Mouse (Mus musculus): Measurements from ENCODE around the gene Tex35. TPM values are rescaled to one million over a fixed set of nuclear protein-coding genes. Genes with fewer than 3 reads are reported as not detected.

Tex35 gene
- polyA plus RNA-seq, 1 experiment from 2014 or later, result 0.20 TPM

DNA sequence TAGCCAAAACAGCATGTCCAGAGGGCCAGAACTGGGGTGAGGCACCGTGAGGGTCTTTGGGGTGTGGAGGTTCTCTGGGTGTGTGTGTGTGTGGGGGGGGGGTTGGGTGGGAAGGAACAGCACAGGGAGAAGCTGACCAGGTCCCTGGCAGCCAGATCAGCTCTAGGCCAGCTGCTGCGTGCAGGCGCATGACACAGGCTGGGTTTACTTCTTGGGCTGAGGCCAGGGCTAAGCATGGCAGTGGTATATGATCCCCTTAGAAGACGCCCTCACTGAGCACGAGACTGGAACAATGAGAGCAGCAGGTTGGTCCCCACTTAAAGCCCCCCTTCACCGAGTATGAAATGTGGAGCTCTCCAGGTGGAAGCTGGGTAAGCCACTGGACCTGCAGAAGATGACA, 10.7 kb upstream of the Tex35 start:
- no peak overlapping the region for H3K27ac ChIP-seq (ENCODE audit: low read length)
- ATAC-seq (ENCODE audit: low FRiP score, low TSS enrichment), result no peak
- no peaks in the 10 kb centered on the region for H3K36me3 ChIP-seq (ENCODE audit: insufficient read depth, low read length)
- no peak overlapping the region for H3K9ac ChIP-seq (replicated peaks; ENCODE audit: low read length)
- no peaks in the 10 kb centered on the region for H3K9me3 ChIP-seq (ENCODE audit: low read length)
- H3K4me3 ChIP-seq (ENCODE audit: low read length), result no peak overlapping the region
- WGBS, result 70% methylated on average over 6 of the region's 6 CpGs
- no peaks in the 10 kb centered on the region for H3K4me1 ChIP-seq (ENCODE audit: insufficient read depth, low read length)
- no peak overlapping the region for H3K4me2 ChIP-seq (replicated peaks; ENCODE audit: low read depth, low read length)
- H3K27me3 ChIP-seq (ENCODE audit: insufficient read depth, low read length), result no peaks in the 10 kb centered on the region

DNA sequence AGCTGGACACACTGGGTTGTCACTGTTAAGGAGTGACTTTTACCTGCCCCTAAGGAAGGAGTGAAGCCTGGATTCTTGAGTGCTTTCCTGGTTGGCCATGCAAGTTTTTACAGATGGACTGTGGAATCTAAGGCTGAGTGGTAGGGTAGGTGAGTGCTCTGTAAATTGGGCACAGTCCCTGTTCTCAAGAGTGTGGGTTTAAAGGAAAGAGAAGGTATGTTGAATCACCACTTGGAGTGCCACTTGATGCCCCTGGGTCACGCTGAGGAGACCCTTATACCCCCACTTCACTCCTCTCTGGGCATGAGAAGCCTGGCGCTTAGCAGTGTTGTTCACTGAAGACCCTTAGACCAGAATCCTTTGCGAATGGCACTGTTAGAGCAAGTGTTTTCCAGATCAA, 9.0 kb upstream of the Tex35 start:
- H3K4me1 ChIP-seq (ENCODE audit: insufficient read depth, low read length), result no peaks in the 10 kb centered on the region
- ATAC-seq (ENCODE audit: low FRiP score, low TSS enrichment), result no peak
- H3K27ac ChIP-seq (ENCODE audit: low read length), result no peak overlapping the region
- no peaks in the 10 kb centered on the region for H3K36me3 ChIP-seq (ENCODE audit: insufficient read depth, low read length)
- no peaks in the 10 kb centered on the region for H3K9me3 ChIP-seq (ENCODE audit: low read length)
- H3K4me3 ChIP-seq (ENCODE audit: low read length), result no peak overlapping the region
- no peak overlapping the region for H3K4me2 ChIP-seq (replicated peaks; ENCODE audit: low read depth, low read length)
- H3K9ac ChIP-seq (replicated peaks; ENCODE audit: low read length), result no peak overlapping the region
- no peaks in the 10 kb centered on the region for H3K27me3 ChIP-seq (ENCODE audit: insufficient read depth, low read length)
- 85% methylated on average over 3 of the region's 3 CpGs for WGBS

DNA sequence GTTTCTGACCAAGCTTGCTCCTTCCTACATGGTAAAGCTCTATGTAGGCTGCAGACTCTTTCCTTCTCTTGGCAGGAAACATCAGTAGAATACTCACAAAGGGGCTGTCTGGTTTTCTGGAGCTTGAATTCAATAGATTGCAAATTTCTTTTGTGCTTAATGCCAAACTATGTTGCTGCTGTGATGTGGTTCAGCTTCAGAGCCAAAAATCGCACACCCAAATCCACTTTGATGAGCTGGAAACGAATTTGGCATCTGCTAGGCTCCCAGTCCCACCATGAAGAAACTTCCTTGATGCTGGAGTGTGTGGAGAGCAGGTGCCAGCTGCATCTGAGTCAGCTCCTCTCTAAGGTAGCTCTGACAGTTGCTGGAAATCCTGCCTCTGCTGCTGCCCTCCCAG, 6.0 kb upstream of the Tex35 start:
- no peak overlapping the region for H3K4me3 ChIP-seq (ENCODE audit: low read length)
- no peaks in the 10 kb centered on the region for H3K27me3 ChIP-seq (ENCODE audit: insufficient read depth, low read length)
- no peak overlapping the region for H3K9ac ChIP-seq (replicated peaks; ENCODE audit: low read length)
- H3K4me1 ChIP-seq (ENCODE audit: insufficient read depth, low read length), result no peaks in the 10 kb centered on the region
- no peak for ATAC-seq (ENCODE audit: low FRiP score, low TSS enrichment)
- H3K9me3 ChIP-seq (ENCODE audit: low read length), result no peaks in the 10 kb centered on the region
- H3K27ac ChIP-seq (ENCODE audit: low read length), result no peak overlapping the region
- H3K36me3 ChIP-seq (ENCODE audit: insufficient read depth, low read length), result no peaks in the 10 kb centered on the region
- H3K4me2 ChIP-seq (replicated peaks; ENCODE audit: low read depth, low read length), result no peak overlapping the region
- WGBS, result 90% methylated on average over 2 of the region's 2 CpGs

DNA sequence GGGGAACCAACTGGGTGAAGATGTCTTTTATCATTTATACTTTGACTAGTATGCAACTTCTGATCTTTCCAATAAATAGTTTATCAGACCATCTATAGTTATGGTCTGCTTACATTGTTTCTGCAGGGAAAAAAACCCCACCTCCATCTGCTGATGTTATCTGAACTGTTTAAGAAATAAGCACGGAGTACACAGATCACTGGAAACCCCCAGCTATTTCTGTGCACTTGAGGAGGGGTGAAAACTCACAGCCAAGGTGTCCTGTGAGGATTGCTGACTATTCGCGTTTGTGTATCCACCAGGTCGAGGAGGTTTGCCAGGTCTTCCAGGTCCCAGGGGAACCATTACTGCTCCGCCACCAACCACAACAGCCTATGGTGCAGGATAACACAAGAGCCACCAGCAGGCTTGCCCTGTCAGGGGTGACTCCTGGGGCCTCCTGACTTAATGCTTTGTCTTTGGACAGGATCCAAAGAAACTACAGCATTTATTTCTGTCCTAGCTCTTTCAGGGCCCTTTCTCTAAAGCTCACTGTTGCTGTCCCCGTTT, 1.9 kb upstream of the Tex35 start:
- 54% methylated on average over 6 of the region's 6 CpGs for WGBS
- Histone ChIP-seq H3K9ac (replicated peaks; ENCODE audit: low read length) (no peak overlapping the region), H3K27ac (ENCODE audit: low read length) (no peak overlapping the region), H3K4me1 (ENCODE audit: insufficient read depth, low read length) (no peaks in the 10 kb centered on the region), H3K27me3 (ENCODE audit: insufficient read depth, low read length) (no peaks in the 10 kb centered on the region), H3K9me3 (ENCODE audit: low read length) (no peaks in the 10 kb centered on the region), H3K4me3 (ENCODE audit: low read length) (no peak overlapping the region), H3K4me2 (replicated peaks; ENCODE audit: low read depth, low read length) (no peak overlapping the region), H3K36me3 (ENCODE audit: insufficient read depth, low read length) (no peaks in the 10 kb centered on the region)
- no peak for ATAC-seq (ENCODE audit: low FRiP score, low TSS enrichment)

DNA sequence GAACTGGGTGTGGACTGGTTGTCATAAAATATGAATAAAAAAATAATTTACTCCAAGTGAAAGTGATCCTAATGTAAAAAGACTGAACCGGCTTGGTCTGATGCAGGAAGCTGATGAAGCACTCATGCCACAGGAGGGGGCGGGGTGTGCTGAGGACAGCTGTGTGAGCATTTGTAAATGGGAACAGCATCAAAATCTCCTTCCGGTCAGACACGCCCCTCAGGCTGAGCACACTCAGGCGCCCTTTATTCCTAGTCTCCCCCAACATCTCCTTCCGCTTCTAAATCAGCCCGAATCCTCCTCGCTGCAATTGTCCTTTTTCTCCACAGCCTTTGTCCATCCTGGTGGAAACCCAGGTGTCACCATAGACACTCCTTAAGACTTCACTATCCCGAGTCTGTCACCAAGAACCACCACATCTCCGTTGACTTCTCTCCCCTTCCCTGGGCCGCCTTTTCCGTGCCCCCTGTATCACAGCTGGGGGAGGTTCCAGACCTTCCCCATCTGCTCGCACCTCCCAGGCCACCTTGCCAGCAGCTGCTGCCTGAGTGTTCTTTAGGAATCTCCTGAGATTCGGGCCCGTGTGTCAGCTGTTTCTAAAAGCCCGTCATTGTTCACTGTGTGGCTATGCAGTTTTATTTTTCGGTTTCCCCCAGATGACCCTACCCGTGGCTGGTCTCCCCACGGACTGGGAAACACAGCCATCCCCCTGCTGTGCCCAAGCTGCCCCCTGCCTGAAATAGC, 7.2 kb downstream of the Tex35 start:
- Histone ChIP-seq H3K36me3 (ENCODE audit: insufficient read depth, low read length) (no peaks in the 10 kb centered on the region), H3K9me3 (ENCODE audit: low read length) (no peaks in the 10 kb centered on the region), H3K27ac (ENCODE audit: low read length) (no peak overlapping the region), H3K27me3 (ENCODE audit: insufficient read depth, low read length) (no peaks in the 10 kb centered on the region), H3K4me1 (ENCODE audit: insufficient read depth, low read length) (peaks cover 9% of the 10 kb centered on the region; the same call in 1 of the 2 replicates), H3K4me2 (replicated peaks; ENCODE audit: low read depth, low read length) (peak overlapping the region; percentile 57), H3K4me3 (ENCODE audit: low read length) (peak overlapping the region; percentile 30), H3K9ac (replicated peaks; ENCODE audit: low read length) (peak overlapping the region; percentile 60)
- WGBS, result 13% methylated on average over 19 of the region's 19 CpGs
- ATAC-seq (ENCODE audit: low FRiP score, low TSS enrichment), result peak; percentile 91; the same call in 1 of the 2 replicates

DNA sequence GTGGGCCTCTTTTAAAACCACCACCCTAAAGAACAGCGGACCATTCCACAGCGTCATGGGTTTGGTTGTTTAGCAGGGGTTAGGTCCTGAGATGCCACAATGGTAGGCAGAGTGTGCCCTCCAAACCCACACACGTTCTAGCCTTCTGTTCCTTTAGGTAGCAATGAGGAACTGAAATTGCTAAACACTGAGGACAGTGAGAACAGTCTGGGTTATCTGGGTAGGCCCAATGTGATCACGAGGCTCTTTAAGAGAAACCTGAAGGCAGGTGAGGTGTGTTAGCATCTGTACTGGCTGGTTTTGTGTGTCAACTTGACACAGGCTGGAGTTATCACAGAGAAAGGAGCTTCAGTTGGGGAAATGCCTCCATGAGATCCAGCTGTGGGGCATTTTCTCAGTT, 12.9 kb downstream of the Tex35 start:
- Histone ChIP-seq H3K36me3 (ENCODE audit: insufficient read depth, low read length) (no peaks in the 10 kb centered on the region), H3K4me1 (ENCODE audit: insufficient read depth, low read length) (no peaks in the 10 kb centered on the region), H3K4me3 (ENCODE audit: low read length) (no peak overlapping the region), H3K9ac (replicated peaks; ENCODE audit: low read length) (no peak overlapping the region), H3K4me2 (replicated peaks; ENCODE audit: low read depth, low read length) (no peak overlapping the region), H3K27ac (ENCODE audit: low read length) (no peak overlapping the region), H3K27me3 (ENCODE audit: insufficient read depth, low read length) (no peaks in the 10 kb centered on the region), H3K9me3 (ENCODE audit: low read length) (no peaks in the 10 kb centered on the region)
- WGBS, result 85% methylated on average over 4 of the region's 4 CpGs
- no peak for ATAC-seq (ENCODE audit: low FRiP score, low TSS enrichment)

DNA sequence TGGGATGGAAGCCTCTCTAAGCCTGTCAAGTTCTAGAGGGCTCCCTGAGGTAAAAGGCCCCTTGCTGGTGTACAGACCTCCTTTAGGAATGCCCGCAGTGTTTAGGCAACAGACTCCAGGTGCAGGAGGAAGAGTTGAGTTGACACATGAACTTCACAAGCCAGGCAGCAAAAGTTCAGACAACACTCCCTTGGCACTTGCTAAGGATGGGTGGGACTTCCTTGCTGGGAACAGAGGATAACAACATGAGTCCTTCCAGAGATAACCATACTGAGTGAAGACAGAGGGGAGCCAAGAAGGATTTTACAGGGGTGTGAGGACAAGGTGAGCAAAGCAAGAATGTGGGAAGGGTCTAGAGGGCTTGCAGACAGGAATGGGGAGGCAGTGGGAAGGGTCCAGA, 15.9 kb downstream of the Tex35 start:
- 88% methylated on average over 1 of the region's 1 CpGs for WGBS
- no peaks in the 10 kb centered on the region for H3K27me3 ChIP-seq (ENCODE audit: insufficient read depth, low read length)
- H3K27ac ChIP-seq (ENCODE audit: low read length), result no peak overlapping the region
- H3K4me1 ChIP-seq (ENCODE audit: insufficient read depth, low read length), result no peaks in the 10 kb centered on the region
- no peak overlapping the region for H3K9ac ChIP-seq (replicated peaks; ENCODE audit: low read length)
- no peak overlapping the region for H3K4me3 ChIP-seq (ENCODE audit: low read length)
- H3K9me3 ChIP-seq (ENCODE audit: low read length), result no peaks in the 10 kb centered on the region
- ATAC-seq (ENCODE audit: low FRiP score, low TSS enrichment), result no peak
- no peaks in the 10 kb centered on the region for H3K36me3 ChIP-seq (ENCODE audit: insufficient read depth, low read length)
- no peak overlapping the region for H3K4me2 ChIP-seq (replicated peaks; ENCODE audit: low read depth, low read length)

DNA sequence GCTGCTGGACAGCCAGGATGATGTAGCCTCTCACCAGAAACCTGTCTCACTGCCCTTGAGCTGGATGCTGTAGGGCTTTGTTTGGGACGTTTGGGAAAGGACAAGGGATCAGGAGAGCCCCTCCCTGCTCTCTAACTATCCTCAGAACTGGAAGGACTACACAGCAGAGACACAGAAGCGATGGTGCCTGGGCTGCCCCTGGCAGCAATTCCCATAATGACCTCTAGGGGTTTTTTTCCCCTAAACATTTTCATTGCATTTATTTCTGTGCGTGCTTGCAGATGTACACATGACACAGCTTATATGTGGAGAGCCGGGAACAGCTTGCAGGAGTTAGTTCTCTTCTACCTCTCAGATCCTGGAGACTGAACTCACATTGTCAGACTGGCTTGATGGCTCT, 16.3 kb downstream of the Tex35 start:
- Histone ChIP-seq H3K9me3 (ENCODE audit: low read length) (no peaks in the 10 kb centered on the region), H3K27me3 (ENCODE audit: insufficient read depth, low read length) (no peaks in the 10 kb centered on the region), H3K36me3 (ENCODE audit: insufficient read depth, low read length) (no peaks in the 10 kb centered on the region), H3K4me3 (ENCODE audit: low read length) (no peak overlapping the region), H3K27ac (ENCODE audit: low read length) (no peak overlapping the region), H3K4me2 (replicated peaks; ENCODE audit: low read depth, low read length) (no peak overlapping the region), H3K4me1 (ENCODE audit: insufficient read depth, low read length) (no peaks in the 10 kb centered on the region), H3K9ac (replicated peaks; ENCODE audit: low read length) (no peak overlapping the region)
- no peak for ATAC-seq (ENCODE audit: low FRiP score, low TSS enrichment)
- 67% methylated on average over 4 of the region's 4 CpGs for WGBS

DNA sequence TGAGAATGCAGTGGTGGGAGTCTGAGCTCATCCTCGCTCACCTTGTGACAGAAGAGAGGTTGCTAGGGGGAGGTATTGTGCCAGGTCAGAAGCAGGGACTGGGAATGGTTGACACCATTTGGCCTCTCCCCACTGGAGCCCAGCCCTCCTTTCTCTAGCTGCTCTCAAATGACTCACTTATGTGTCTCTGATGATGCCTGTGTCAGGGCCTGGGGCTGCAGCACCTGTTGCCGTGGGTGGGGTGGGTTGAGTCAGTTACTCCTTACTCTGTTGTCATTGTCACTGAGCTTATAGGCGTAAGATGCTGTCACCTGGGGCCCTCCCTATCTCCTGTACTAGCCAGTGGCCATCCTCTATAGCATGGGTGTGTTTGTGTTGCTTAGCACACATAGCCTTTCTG, 17.6 kb downstream of the Tex35 start:
- H3K36me3 ChIP-seq (ENCODE audit: insufficient read depth, low read length), result no peaks in the 10 kb centered on the region
- no peaks in the 10 kb centered on the region for H3K27me3 ChIP-seq (ENCODE audit: insufficient read depth, low read length)
- no peak for ATAC-seq (ENCODE audit: low FRiP score, low TSS enrichment)
- 0 out of 2 replicates have a peak, but pooled peaks cover 5% of the 10 kb centered on the region for H3K4me1 ChIP-seq (ENCODE audit: insufficient read depth, low read length)
- H3K4me3 ChIP-seq (ENCODE audit: low read length), result no peak overlapping the region
- H3K9me3 ChIP-seq (ENCODE audit: low read length), result no peaks in the 10 kb centered on the region
- no peak overlapping the region for H3K27ac ChIP-seq (ENCODE audit: low read length)
- 49% methylated on average over 3 of the region's 3 CpGs for WGBS
- no peak overlapping the region for H3K9ac ChIP-seq (replicated peaks; ENCODE audit: low read length)
- no peak overlapping the region for H3K4me2 ChIP-seq (replicated peaks; ENCODE audit: low read depth, low read length)
